Mouse (Mus musculus) lung, postnatal 0 days (tissue): ENCODE results near the gene Lalba.

Experiments
- CTCF ChIP-seq: IDR thresholded peaks from 2 replicates; pipeline ENCODE4 v1.5.1; 2016; ENCODE audit warnings: antibody characterized with exemption, mild to moderate bottlenecking
- EP300 ChIP-seq: IDR thresholded peaks from 2 replicates; pipeline ENCODE4 v1.6.1; 2016; ENCODE audit warnings: antibody characterized with exemption, mild to moderate bottlenecking, control low read depth

DNA sequence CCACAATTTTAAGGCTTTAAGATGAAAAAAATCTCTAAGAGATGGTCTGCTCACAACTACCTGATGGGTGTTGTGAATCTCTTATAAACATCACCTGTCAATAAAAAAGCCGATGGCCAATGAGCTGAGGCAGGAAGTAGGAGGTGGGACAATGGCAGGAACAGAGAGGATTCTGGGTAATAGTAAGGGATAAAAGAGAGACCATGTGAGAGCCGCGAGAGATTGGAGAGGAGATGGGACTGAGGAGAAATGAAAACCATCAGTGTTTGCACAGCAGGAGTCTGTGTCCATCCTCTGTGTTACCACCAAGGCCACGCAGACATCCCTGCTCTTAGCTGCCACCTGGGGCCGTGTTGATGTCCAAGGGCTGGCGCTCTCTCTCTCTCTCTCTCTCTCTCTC, 24.8 kb upstream of the Lalba start:
- TF ChIP-seq CTCF (no peak), EP300 (no peak)
